ENCODE assay signal across 13 mouse cellular contexts in genomic region chr12:110952628-110953385, GRCm38 (mm10). TPM values are rescaled to one million over a fixed set of nuclear protein-coding genes. Genes with fewer than 3 reads are reported as not detected.
DNase-seq lines count a peak whose midpoint lies in the region; ATAC-seq and TF ChIP-seq lines count a peak whose summit lies in the region.
"Had no signal": no experiment of that assay in that cellular context is flagged by ENCODE, and none has a peak within 500 bp of the region (broad histone marks: within the 10 kb centered on the region; RNA-seq: fewer than 3 reads in every experiment).

No protein-coding gene starts in this region.

- peaks cover 19% of the 10 kb centered on the region for H3K36me3 ChIP-seq in liver, postnatal 0 days (replicated peaks; ENCODE audit: insufficient read depth, low read length)

- ATAC-seq in liver, postnatal 0 days, result no peak
- no peak for ATAC-seq in monocyte, adult 5-6 weeks (replicated peaks; ENCODE audit: insufficient number of reproducible peaks, low FRiP score, low TSS enrichment, poor library complexity, severe bottlenecking)
- ATAC-seq: activated CD4-positive, CD25-positive, alpha-beta regulatory T cell, adult 4 months had no signal

- H3K4me1 ChIP-seq in liver, postnatal 0 days (ENCODE audit: insufficient read depth), result peaks cover 14% of the 10 kb centered on the region
- H3K4me1 ChIP-seq: embryonic facial prominence, embryonic 10.5 days; kidney, embryonic 15.5 days; limb, embryonic 13.5 days had no signal

- H3K27ac ChIP-seq in layer of hippocampus, adult 2 months, result peak overlapping the region; percentile 40
- peak overlapping the region; percentile 58; the same call in 1 of the 2 replicates for H3K27ac ChIP-seq in liver, postnatal 0 days (ENCODE audit: low read depth)
- H3K27ac ChIP-seq: embryonic facial prominence, embryonic 10.5 days; kidney, embryonic 15.5 days; limb, embryonic 13.5 days had no signal

- no peak for TF ChIP-seq CTCF in layer of hippocampus, adult 2 months (conservative IDR thresholded peaks at IDR 0.05)
- no peak for TF ChIP-seq CTCF in liver, postnatal 0 days (IDR thresholded peaks at IDR 0.05; ENCODE audit: low read depth)

- no peak overlapping the region for H3K9ac ChIP-seq in liver, postnatal 0 days (replicated peaks)
- H3K9ac ChIP-seq: kidney, embryonic 15.5 days; limb, embryonic 13.5 days had no signal

- no peak overlapping the region for H3K4me3 ChIP-seq in layer of hippocampus, adult 2 months
- no peak overlapping the region for H3K4me3 ChIP-seq in liver, postnatal 0 days (ENCODE audit: low read depth, low read length)
- H3K4me3 ChIP-seq: embryonic facial prominence, embryonic 10.5 days; kidney, embryonic 15.5 days; limb, embryonic 13.5 days had no signal

- 87% methylated on average over 6 of the region's 6 CpGs for WGBS in liver, postnatal 0 days (ENCODE audit: insufficient replicate concordance)

- H3K9me3 ChIP-seq in liver, postnatal 0 days (ENCODE audit: low read length), result no peaks in the 10 kb centered on the region
- H3K9me3 ChIP-seq: embryonic facial prominence, embryonic 10.5 days; kidney, embryonic 15.5 days; limb, embryonic 13.5 days had no signal

- no peak for TF ChIP-seq EP300 in liver, postnatal 0 days (IDR thresholded peaks at IDR 0.05; ENCODE audit: low read depth)

- no peak overlapping the region for H3K4me2 ChIP-seq in liver, postnatal 0 days (ENCODE audit: low read depth, low read length)
- H3K4me2 ChIP-seq: kidney, embryonic 15.5 days; limb, embryonic 13.5 days had no signal

- no peaks in the 10 kb centered on the region for H3K27me3 ChIP-seq in liver, postnatal 0 days (ENCODE audit: insufficient read depth, low read length)
- H3K27me3 ChIP-seq: kidney, embryonic 15.5 days; limb, embryonic 13.5 days had no signal

- DNase-seq in layer of hippocampus, adult 2 months (ENCODE audit: low spot score in 2 of 2), result no peak
- no peak for DNase-seq in layer of hippocampus, adult 9-11 months
- peak; percentile 40 for DNase-seq in NIH3T3 (ENCODE audit: low read depth)
- DNase-seq in cerebellum, adult 9-11 months, result peak; percentile 76
- no peak for DNase-seq in liver, postnatal 0 days
- DNase-seq in right cerebral cortex, postnatal 25 days, result no peak
- no peak for DNase-seq in heart, adult 9 months (ENCODE audit: low spot score in 2 of 2)
- DNase-seq: lung, postnatal 10 days had no signal

RNA-seq across cellular contexts. Expression of gene Ankrd9, which starts 26.0 kb away (rescaled TPM):
- 10 to 100 TPM; 10.8 to 14.1 TPM for total RNA-seq in layer of hippocampus, adult 2 months (2021)
- polyA plus RNA-seq in liver, postnatal 0 days (2015; fragmentation: Nextera tagmentation; extraction: Ambion mirVana), result 15.9 and 16.5 TPM in 2 replicates
- 3.8 to 5.8 TPM (median 5.5 TPM) in 3 replicates for total RNA-seq in monocyte, adult 5-6 weeks (2017)

Comparison
In these comparisons a context has a peak if more than half of its experiments do, and no peak if none do; other contexts are left out.
1. DNase-seq: peak in NIH3T3 (single experiment) and cerebellum, adult 9-11 months (single experiment); none in layer of hippocampus, adult 2 months (0 of 2), layer of hippocampus, adult 9-11 months (single experiment), liver, postnatal 0 days (single experiment), right cerebral cortex, postnatal 25 days (single experiment) and heart, adult 9 months (0 of 2).